Mouse (Mus musculus) CH12.LX (cell line): Measurements from ENCODE around the gene Golga4. TPM values are rescaled to one million over a fixed set of nuclear protein-coding genes. Genes with fewer than 3 reads are reported as not detected.

Experiments
- DNase-seq: peaks from one replicate; pipeline ENCODE4 v3.0.0-alpha.2; 2013; ENCODE audit errors: extremely low read depth
- H3K27ac ChIP-seq: 2 replicates; pipeline ENCODE4 v1.5.1; 2012; ENCODE audit warnings: low read depth, mild to moderate bottlenecking, control low read depth, moderate library complexity; ENCODE audit not compliant: insufficient read depth
- H3K27me3 ChIP-seq: replicated peaks from 2 replicates; pipeline ENCODE3; 2012; ENCODE audit warnings: inconsistent platforms
- H3K36me3 ChIP-seq, 2 experiments: replicated peaks in 1 of 2; 2 replicates each; pipeline versions ENCODE3 to v1.6.1; 2012; ENCODE audit warnings: inconsistent platforms in 1 of 2, low read length in 1 of 2, mild to moderate bottlenecking in 1 of 2, mixed read lengths in 1 of 2, moderate library complexity in 1 of 2; ENCODE audit not compliant: control insufficient read depth in 1 of 2, insufficient read depth in 1 of 2
- H3K4me1 ChIP-seq, 2 experiments: 2 replicates each; pipeline ENCODE4 v1.6.1; 2012; ENCODE audit warnings: inconsistent platforms in 1 of 2, moderate library complexity in 1 of 2; ENCODE audit not compliant: insufficient read depth in 2 of 2, control insufficient read depth in 1 of 2
- H3K4me2 ChIP-seq: 2 replicates; pipeline ENCODE4 v1.6.1; 2012; ENCODE audit warnings: low read depth, mild to moderate bottlenecking, control low read depth; ENCODE audit not compliant: poor library complexity, insufficient read depth, severe bottlenecking
- H3K4me3 ChIP-seq, 3 experiments: fragments of 150-350 bp in 1 of 3; sonication (generic) in 1 of 3; replicated peaks in 1 of 3; 2 replicates each; pipeline versions ENCODE3 to v1.5.1; 2011 to 2012; ENCODE audit warnings: low read depth in 2 of 3, low read length in 2 of 3, mild to moderate bottlenecking in 2 of 3, moderate library complexity in 2 of 3, control low read depth in 1 of 3, improper control_type of control experiment in 1 of 3, inconsistent platforms in 1 of 3, mixed read lengths in 1 of 3; ENCODE audit not compliant: poor library complexity in 1 of 3
- H3K79me2 ChIP-seq: replicated peaks from 2 replicates; pipeline ENCODE4 v1.6.1; 2012; ENCODE audit warnings: mild to moderate bottlenecking, moderate library complexity; ENCODE audit not compliant: control insufficient read depth, poor library complexity, insufficient read depth, severe bottlenecking; ENCODE audit errors: extremely low read depth
- H3K9ac ChIP-seq: 2 replicates; pipeline ENCODE4 v1.6.1; 2012; ENCODE audit warnings: low read depth, mild to moderate bottlenecking, control low read depth, moderate library complexity; ENCODE audit not compliant: insufficient read depth
- H3K9me3 ChIP-seq: replicated peaks from 2 replicates; pipeline ENCODE3; 2012; ENCODE audit warnings: low read length, inconsistent platforms, mixed read lengths
- BHLHE40 ChIP-seq: IDR thresholded peaks from 2 replicates; pipeline ENCODE4 v1.6.1; 2011; ENCODE audit warnings: mild to moderate bottlenecking, low read depth, low read length, improper control_type of control experiment
- E2F4 ChIP-seq: IDR thresholded peaks from 2 replicates; pipeline ENCODE4 v1.6.1; 2011; ENCODE audit warnings: low read depth, low read length, improper control_type of control experiment; ENCODE audit not compliant: insufficient replicate concordance
- HCFC1 ChIP-seq: IDR thresholded peaks from 2 replicates; pipeline ENCODE4 v1.6.1; 2012; ENCODE audit warnings: low read depth, mild to moderate bottlenecking, inconsistent platforms, low read length, improper control_type of control experiment
- JUN ChIP-seq: IDR thresholded peaks from 2 replicates; pipeline ENCODE4 v1.6.1; 2011; ENCODE audit warnings: low read depth, mild to moderate bottlenecking, low read length, improper control_type of control experiment, moderate library complexity; ENCODE audit not compliant: insufficient read depth
- KAT2A ChIP-seq: IDR thresholded peaks from 2 replicates; pipeline ENCODE4 v1.6.1; 2012; ENCODE audit warnings: low read length, improper control_type of control experiment, inconsistent platforms; ENCODE audit not compliant: insufficient replicate concordance
- MAZ ChIP-seq: IDR thresholded peaks from 2 replicates; pipeline ENCODE4 v1.6.1; 2012; ENCODE audit warnings: low read depth, mild to moderate bottlenecking, inconsistent platforms, low read length, improper control_type of control experiment, moderate library complexity
- MEF2A ChIP-seq: IDR thresholded peaks from 2 replicates; pipeline ENCODE4 v1.6.1; 2014; ENCODE audit warnings: low read depth, mild to moderate bottlenecking, inconsistent platforms, low read length, improper control_type of control experiment, borderline replicate concordance
- RCOR1 ChIP-seq: conservative IDR thresholded peaks from 2 replicates; pipeline ENCODE4 v1.6.1; 2012; ENCODE audit warnings: low read depth, mild to moderate bottlenecking, inconsistent platforms, low read length, improper control_type of control experiment
- SIN3A ChIP-seq: IDR thresholded peaks from 2 replicates; pipeline ENCODE4 v1.6.1; 2012; ENCODE audit warnings: low read length, improper control_type of control experiment, inconsistent platforms
- SMC3 ChIP-seq: IDR thresholded peaks from 2 replicates; pipeline ENCODE4 v1.6.1; 2011; ENCODE audit warnings: low read depth, low read length, improper control_type of control experiment
- UBTF ChIP-seq: IDR thresholded peaks from 2 replicates; pipeline ENCODE4 v1.6.1; 2012; ENCODE audit warnings: low read depth, mild to moderate bottlenecking, inconsistent platforms, low read length, improper control_type of control experiment, moderate library complexity
- USF1 ChIP-seq: IDR thresholded peaks from 2 replicates; pipeline ENCODE4 v1.6.1; 2014; ENCODE audit warnings: low read depth, mild to moderate bottlenecking, inconsistent platforms, low read length, improper control_type of control experiment
- USF2 ChIP-seq: conservative IDR thresholded peaks from 2 replicates; pipeline ENCODE4 v1.6.1; 2011; ENCODE audit warnings: low read depth, low read length, improper control_type of control experiment
- ZKSCAN1 ChIP-seq: IDR thresholded peaks from 2 replicates; pipeline ENCODE4 v1.6.1; 2012; ENCODE audit warnings: low read depth, inconsistent platforms, low read length, improper control_type of control experiment, borderline replicate concordance
- ZMIZ1 ChIP-seq: IDR thresholded peaks from 2 replicates; pipeline ENCODE4 v1.6.1; 2012; ENCODE audit warnings: low read depth, mild to moderate bottlenecking, inconsistent platforms, low read length, improper control_type of control experiment
- ZNF384 ChIP-seq: IDR thresholded peaks from 2 replicates; pipeline ENCODE4 v1.6.1; 2012; ENCODE audit warnings: low read depth, low read length, improper control_type of control experiment, inconsistent platforms
- dilution Hi-C: fragments of 300-500 bp; cut with MboI; formaldehyde crosslinking; loops from 2 replicates; pipeline ENCODE4 v1.14.3; 2020; ENCODE audit warnings: low sequenced_read_pairs; ENCODE audit not compliant: extremely low pct_unique_long_range_greater_than_20kb, extremely low pct_ligation_motif_present
- in situ Hi-C: fragments of 300-500 bp; cut with MboI; formaldehyde crosslinking; loops from 3 replicates; pipeline ENCODE4 v1.14.3; 2019; ENCODE audit warnings: low sequenced_read_pairs, low pct_ligation_motif_present, low pct_unique_long_range_greater_than_20kb, mixed read lengths
- polyA plus RNA-seq: library from polyadenylated mRNA; unstranded; fragments of >175 nt; gene quantifications from 2 replicates; pipeline ENCODE4 v1.2.1, GENCODE M21; 2012; ENCODE audit warnings: low read depth; ENCODE audit not compliant: insufficient read length
- total RNA-seq, 2 experiments: library from RNA; depleted of rRNA; stranded (reverse); fragments of 300-350 nt in 1 of 2; fragments of >200 nt in 1 of 2; gene quantifications; 2 replicates each; pipeline ENCODE4 v1.2.3; 2012 to 2014

The Golga4 gene
- total and polyA plus RNA-seq, 3 experiments = 23.7 to 37.2 (median 33.1) TPM

GRCm38 (mm10) chr9:118591633-118592032 is 85.6 kb downstream of the Golga4 start:
- H3K79me2 ChIP-seq = no peaks in the 10 kb centered on the region
- no peaks in the 10 kb centered on the region for H3K9me3 ChIP-seq
- TF ChIP-seq ZMIZ1 = no peak
- no peak for TF ChIP-seq USF1
- no peak for TF ChIP-seq MEF2A
- no peak for TF ChIP-seq E2F4
- no peak for TF ChIP-seq SMC3
- TF ChIP-seq MAZ = no peak
- no peak for TF ChIP-seq RCOR1
- no peak for TF ChIP-seq BHLHE40
- no peak for TF ChIP-seq UBTF
- TF ChIP-seq SIN3A = no peak
- TF ChIP-seq HCFC1 = no peak
- no peak for TF ChIP-seq ZNF384
- TF ChIP-seq KAT2A = no peak
- no peak for TF ChIP-seq ZKSCAN1
- no peak for TF ChIP-seq USF2
- no peak for TF ChIP-seq JUN
- DNase-seq = no peak
- H3K4me1 ChIP-seq = no peaks in the 10 kb centered on the region
- H3K9ac ChIP-seq = no peak overlapping the region
- H3K36me3 ChIP-seq = peaks cover 0 to 6% of the 10 kb centered on the region in 2 experiments
- in situ Hi-C loops (loop anchor here (25.0 kb wide), 2 partner anchors 321 to 471 kb away; partner anchors contain the start of gene Vill), dilution Hi-C loops (no loop called here)
- H3K27ac ChIP-seq = no peak overlapping the region
- H3K4me2 ChIP-seq = no peak overlapping the region
- H3K4me3 ChIP-seq = no peak overlapping the region
- H3K27me3 ChIP-seq = no peaks in the 10 kb centered on the region

- no peak for DNase-seq
These were observed 86.7 kb downstream of the Golga4 start for GRCm38 (mm10) chr9:118592585-118593249.

More at GRCm38 (mm10) chr9:118592585-118593249, 86.7 kb downstream of the Golga4 start:
- H3K9ac ChIP-seq = no peak overlapping the region
- H3K27me3 ChIP-seq = no peaks in the 10 kb centered on the region
- H3K9me3 ChIP-seq = no peaks in the 10 kb centered on the region
- TF ChIP-seq USF2 = no peak
- no peaks in the 10 kb centered on the region for H3K79me2 ChIP-seq
- dilution Hi-C loops (no loop called here), in situ Hi-C loops (loop anchor here (25.0 kb wide), 2 partner anchors 320 to 470 kb away; partner anchors contain the start of gene Vill)
- H3K36me3 ChIP-seq = no peaks in the 10 kb centered on the region
- H3K4me1 ChIP-seq = no peaks in the 10 kb centered on the region
- H3K4me3 ChIP-seq = no peak overlapping the region
- H3K27ac ChIP-seq = no peak overlapping the region
- no peak overlapping the region for H3K4me2 ChIP-seq
